Mouse (Mus musculus) liver, embryonic 14 days (tissue): Measurements from ENCODE around the gene Tiprl. TPM values are rescaled to one million over a fixed set of nuclear protein-coding genes. Genes with fewer than 3 reads are reported as not detected.

Experiments used
- polyA plus RNA-seq: library from polyadenylated mRNA; depleted of rRNA; stranded (reverse); fragments of >200 nt; gene quantifications from 2 replicates; pipeline ENCODE4 v1.2.3, GENCODE M21; 2012; rRNA removed

The Tiprl gene
- 13.8 and 16.0 TPM in 2 replicates for polyA plus RNA-seq

GRCm38 (mm10) chr1:165236321-165237298 is at the start of gene Tiprl:
Gene Tiprl (minus strand): TSS chr1:165236996.

GRCm38 (mm10) chr1:165193880-165194661 is 42.7 kb downstream of the Tiprl start, which contains the start of gene Sft2d2:
Gene Sft2d2 (minus strand): TSS chr1:165194438.

Other genes starting within 250 kb of the Tiprl start
- gene Tbx19, start 76.2 kb downstream of the Tiprl start, polyA plus RNA-seq: 0.01 TPM in 1 of 2 replicates, not detected in the other
- 4.5 and 5.5 TPM in 2 replicates for gene Sft2d2, start 42.6 kb downstream of the Tiprl start, polyA plus RNA-seq
- 0.08 and 0.15 TPM in 2 replicates for gene Gpr161, start 58.8 kb upstream of the Tiprl start, polyA plus RNA-seq
- gene Dcaf6, start 223.5 kb upstream of the Tiprl start, polyA plus RNA-seq: 19.0 and 20.4 TPM in 2 replicates
- gene Mpc2, start 223.6 kb upstream of the Tiprl start, polyA plus RNA-seq: 75.9 and 80.7 TPM in 2 replicates
- gene Adcy10, start 248.2 kb upstream of the Tiprl start, polyA plus RNA-seq: 0.06 and 0.08 TPM in 2 replicates